Mouse (Mus musculus) central nervous system, embryonic 14 days (tissue): ENCODE data around the gene Plekhg1. TPM values are rescaled to one million over a fixed set of nuclear protein-coding genes. Genes with fewer than 3 reads are reported as not detected.

Source experiments
- polyA plus RNA-seq: library from polyadenylated mRNA; depleted of rRNA; stranded (reverse); fragments of >200 nt; gene quantifications from 2 replicates; pipeline ENCODE4 v1.2.3, GENCODE M21; 2012; rRNA removed

The Plekhg1 gene
- 6.5 and 9.4 TPM in 2 replicates for polyA plus RNA-seq

GRCm38 (mm10) chr10:3740148-3740503 lies at the start of gene Plekhg1:
Gene Plekhg1, plus strand, starts transcription at chr10:3740364.

GRCm38 (mm10) chr10:3972981-3973588 lies 232.9 kb downstream of the Plekhg1 start, which contains the start of gene Mthfd1l:
Gene Mthfd1l, plus strand, starts transcription at chr10:3973118.

Other genes starting within 250 kb of the Plekhg1 start
- gene Iyd, start 200.1 kb upstream of the Plekhg1 start, polyA plus RNA-seq: 0.26 and 0.42 TPM in 2 replicates
- 5.4 and 6.4 TPM in 2 replicates for gene Mthfd1l, start 232.8 kb downstream of the Plekhg1 start, polyA plus RNA-seq